Mouse (Mus musculus) intestine, postnatal 0 days (tissue): Measurements from ENCODE around the gene Repin1. TPM values are rescaled to one million over a fixed set of nuclear protein-coding genes. Genes with fewer than 3 reads are reported as not detected.
A peak's percentile ranks its signal among the peaks of the same experiment; 100 is the strongest.

Source experiments
- ATAC-seq: fragments of 200-750 bp; cut with Nextera tagmentation; 2 replicates; pipeline ENCODE4 v1.8.0; 2017; ENCODE audit warnings: mild to moderate bottlenecking, moderate TSS enrichment, moderate library complexity
- H3K27ac ChIP-seq: fragments of 300-500 bp; sonication (generic); 2 replicates; pipeline ENCODE4 v1.5.1; 2014; ENCODE audit warnings: mild to moderate bottlenecking, low read depth, low read length, moderate library complexity
- H3K27me3 ChIP-seq: fragments of 300-500 bp; sonication (generic); replicated peaks from 2 replicates; pipeline ENCODE4 v1.6.1; 2014; ENCODE audit warnings: low read length, mixed read lengths; ENCODE audit not compliant: control insufficient read depth, insufficient read depth
- H3K36me3 ChIP-seq: fragments of 300-500 bp; sonication (generic); 2 replicates; pipeline ENCODE4 v1.6.1; 2014; ENCODE audit warnings: mild to moderate bottlenecking, moderate library complexity; ENCODE audit not compliant: control insufficient read depth, insufficient read depth
- H3K4me1 ChIP-seq: fragments of 300-500 bp; sonication (generic); replicated peaks from 2 replicates; pipeline ENCODE4 v1.6.1; 2014; ENCODE audit warnings: antibody characterized with exemption, low read length, mixed read lengths; ENCODE audit not compliant: control insufficient read depth, insufficient read depth
- H3K4me2 ChIP-seq: fragments of 300-500 bp; sonication (generic); replicated peaks from 2 replicates; pipeline ENCODE4 v1.6.1; 2014; ENCODE audit warnings: low read depth, mild to moderate bottlenecking, moderate library complexity
- H3K4me3 ChIP-seq: fragments of 300-500 bp; sonication (generic); 2 replicates; pipeline ENCODE4 v1.5.1; 2014; ENCODE audit warnings: low read depth, low read length
- H3K9ac ChIP-seq: fragments of 300-500 bp; sonication (generic); 2 replicates; pipeline ENCODE4 v1.6.1; 2014; ENCODE audit warnings: mild to moderate bottlenecking, low read depth, low read length
- H3K9me3 ChIP-seq: fragments of 300-500 bp; sonication (generic); 2 replicates; pipeline ENCODE4 v1.6.1; 2016; ENCODE audit warnings: mixed run types; ENCODE audit not compliant: control insufficient read depth
- CTCF ChIP-seq: sonication (generic); IDR thresholded peaks from 2 replicates; pipeline ENCODE4 v1.5.1; 2016; ENCODE audit warnings: low read depth, mild to moderate bottlenecking, control low read depth, antibody characterized with exemption, moderate library complexity
- WGBS: fragments of 180-500 bp; shearing (Covaris S2); extraction: QIAGEN DNeasy Blood & Tissue Kit; methylation state at CpG from one replicate; pipeline ENCODE4 v1.1.7; 2014; 5-methylcytosine and 5-hydroxymethylcytosine counted together
- polyA plus RNA-seq: library from polyadenylated mRNA; unstranded; fragments of >200 nt; fragmentation: Nextera tagmentation; extraction: Ambion mirVana; gene quantifications from 2 replicates; pipeline ENCODE4 v1.2.1, GENCODE M21; 2015

The Repin1 gene
- polyA plus RNA-seq = 11.3 and 12.0 TPM in 2 replicates

GRCm38 (mm10) chr6:48593158-48594042 is at the start of gene Repin1, which contains the start of gene Gm44965:
Repin1 (plus strand) TSS chr6:48593883.
Gm44965 (plus strand) TSS chr6:48593941.
- Histone ChIP-seq H3K36me3 (peaks cover 27% of the 10 kb centered on the region), H3K9ac (peak within 1 kb of the TSS; percentile 72), H3K4me3 (peak within 1 kb of the TSS; percentile 72), H3K4me2 (peak within 1 kb of the TSS; percentile 89), H3K27ac (peak within 1 kb of the TSS; percentile 82), H3K27me3 (no peaks in the 10 kb centered on the region), H3K4me1 (0 out of 2 replicates have a peak, but pooled peaks cover 3% of the 10 kb centered on the region), H3K9me3 (no peaks in the 10 kb centered on the region)
- ATAC-seq = peak; percentile 87
- WGBS = 8% methylated on average over 44 of the region's 45 CpGs
- TF ChIP-seq CTCF = peak; percentile 66

- no peak overlapping the region for H3K9ac ChIP-seq
- WGBS = 74% methylated on average over 5 of the region's 5 CpGs
- no peak for ATAC-seq
- no peaks in the 10 kb centered on the region for H3K36me3 ChIP-seq
- no peaks in the 10 kb centered on the region for H3K9me3 ChIP-seq
- peaks cover 7% of the 10 kb centered on the region for H3K4me1 ChIP-seq
- no peak overlapping the region for H3K4me3 ChIP-seq
- TF ChIP-seq CTCF = no peak
- no peak overlapping the region for H3K27ac ChIP-seq
- no peak overlapping the region for H3K4me2 ChIP-seq
- no peaks in the 10 kb centered on the region for H3K27me3 ChIP-seq
Measured at GRCm38 (mm10) chr6:48545251-48545650, 48.4 kb upstream of the Repin1 start.

GRCm38 (mm10) chr6:48546271-48546670 is 47.4 kb upstream of the Repin1 start:
- Histone ChIP-seq H3K9ac (no peak overlapping the region), H3K36me3 (no peaks in the 10 kb centered on the region), H3K4me3 (no peak overlapping the region), H3K9me3 (no peaks in the 10 kb centered on the region), H3K27ac (no peak overlapping the region), H3K4me1 (peaks cover 7% of the 10 kb centered on the region), H3K4me2 (no peak overlapping the region), H3K27me3 (no peaks in the 10 kb centered on the region)
- WGBS = 72% methylated on average over 1 of the region's 1 CpGs
- peak; percentile 81 for TF ChIP-seq CTCF
- no peak for ATAC-seq

GRCm38 (mm10) chr6:48546858-48547257 is 46.8 kb upstream of the Repin1 start:
- H3K4me1 ChIP-seq = peaks cover 3% of the 10 kb centered on the region; the same call in 1 of the 2 replicates
- no peak overlapping the region for H3K4me3 ChIP-seq
- no peak for ATAC-seq
- no peaks in the 10 kb centered on the region for H3K9me3 ChIP-seq
- H3K27ac ChIP-seq = no peak overlapping the region
- TF ChIP-seq CTCF = no peak
- H3K27me3 ChIP-seq = no peaks in the 10 kb centered on the region
- H3K36me3 ChIP-seq = no peaks in the 10 kb centered on the region
- 49% methylated on average over 4 of the region's 4 CpGs for WGBS
- no peak overlapping the region for H3K4me2 ChIP-seq
- H3K9ac ChIP-seq = no peak overlapping the region

GRCm38 (mm10) chr6:48548314-48548713 is 45.4 kb upstream of the Repin1 start:
- H3K4me3 ChIP-seq = no peak overlapping the region
- H3K27me3 ChIP-seq = no peaks in the 10 kb centered on the region
- H3K4me2 ChIP-seq = no peak overlapping the region
- TF ChIP-seq CTCF = no peak
- no peaks in the 10 kb centered on the region for H3K9me3 ChIP-seq
- no peaks in the 10 kb centered on the region for H3K36me3 ChIP-seq
- ATAC-seq = no peak
- no peaks in the 10 kb centered on the region for H3K4me1 ChIP-seq
- H3K9ac ChIP-seq = no peak overlapping the region
- no peak overlapping the region for H3K27ac ChIP-seq
- 71% methylated on average over 6 of the region's 6 CpGs for WGBS

- no peak overlapping the region for H3K4me3 ChIP-seq
- TF ChIP-seq CTCF = no peak
- no peak overlapping the region for H3K9ac ChIP-seq
- H3K4me1 ChIP-seq = no peaks in the 10 kb centered on the region
- no peaks in the 10 kb centered on the region for H3K27me3 ChIP-seq
- no peak overlapping the region for H3K27ac ChIP-seq
- 49% methylated on average over 4 of the region's 4 CpGs for WGBS
- H3K9me3 ChIP-seq = no peaks in the 10 kb centered on the region
- no peak for ATAC-seq
- no peaks in the 10 kb centered on the region for H3K36me3 ChIP-seq
- no peak overlapping the region for H3K4me2 ChIP-seq
Measured at GRCm38 (mm10) chr6:48552918-48553317, 40.8 kb upstream of the Repin1 start.
